Mouse (Mus musculus) liver, adult 2 months (tissue): Measurements from ENCODE around the gene Xlr5c.

Source experiments
- CTCF ChIP-seq: fragments of 200-500 bp; IDR thresholded peaks from 2 replicates; pipeline ENCODE4 v1.5.1; 2011; ENCODE audit warnings: low read depth, low read length, control low read depth
- POLR2A ChIP-seq: fragments of 200-500 bp; IDR thresholded peaks from 2 replicates; pipeline ENCODE4 v1.6.1; 2011; ENCODE audit warnings: low read length, control low read depth; ENCODE audit not compliant: insufficient read depth; ENCODE audit errors: extremely low read depth

- TF ChIP-seq CTCF (no peak), POLR2A (no peak)
Observed at GRCm38 (mm10) chrX:73342068-73342467, 49.3 kb upstream of the Xlr5c start.
